Mouse (Mus musculus) ES-E14 (cell line): ENCODE results near the gene Rab33b. TPM values are rescaled to one million over a fixed set of nuclear protein-coding genes. Genes with fewer than 3 reads are reported as not detected.

Experiments used
- DNase-seq: peaks from one replicate; pipeline ENCODE4 v3.0.0-alpha.2; 2013; ENCODE audit warnings: low read depth, low spot score
- H3K27ac ChIP-seq: 2 replicates; pipeline ENCODE4 v1.5.1; 2012; ENCODE audit warnings: low read depth, mild to moderate bottlenecking, low read length, moderate library complexity, mixed read lengths; ENCODE audit not compliant: poor library complexity, insufficient read depth, severe bottlenecking
- H3K36me3 ChIP-seq: 2 replicates; pipeline ENCODE4 v1.6.1; 2012; ENCODE audit warnings: mild to moderate bottlenecking, low read length, moderate library complexity, mixed read lengths; ENCODE audit not compliant: control insufficient read depth, poor library complexity, insufficient read depth, severe bottlenecking
- H3K4me1 ChIP-seq, 2 experiments: fragments of 150-350 bp in 1 of 2; sonication (generic) in 1 of 2; 2 replicates each; pipeline ENCODE4 v1.6.1; 2012; ENCODE audit warnings: low read length in 2 of 2, mild to moderate bottlenecking in 1 of 2, mixed read lengths in 1 of 2; ENCODE audit not compliant: control insufficient read depth in 2 of 2, insufficient read depth in 2 of 2, poor library complexity in 1 of 2
- H3K4me3 ChIP-seq, 2 experiments: fragments of 150-350 bp in 1 of 2; sonication (generic) in 1 of 2; 2 replicates each; pipeline ENCODE4 v1.5.1; 2012; ENCODE audit warnings: low read length in 2 of 2, low read depth in 1 of 2, mild to moderate bottlenecking in 1 of 2, mixed read lengths in 1 of 2; ENCODE audit not compliant: insufficient read depth in 1 of 2, poor library complexity in 1 of 2, severe bottlenecking in 1 of 2
- H3K9ac ChIP-seq: 2 replicates; pipeline ENCODE4 v1.6.1; 2012; ENCODE audit warnings: low read depth, mild to moderate bottlenecking, low read length, mixed read lengths; ENCODE audit not compliant: poor library complexity, insufficient read depth, severe bottlenecking
- H3K9me3 ChIP-seq: fragments of 150-350 bp; sonication (generic); 2 replicates; pipeline ENCODE4 v1.6.1; 2012; ENCODE audit warnings: low read depth, mild to moderate bottlenecking, low read length; ENCODE audit not compliant: control insufficient read depth, insufficient read depth
- CHD2 ChIP-seq: IDR thresholded peaks from 2 replicates; pipeline ENCODE4 v1.6.1; 2014; ENCODE audit warnings: mild to moderate bottlenecking, low read depth, low read length, inconsistent platforms
- HCFC1 ChIP-seq: IDR thresholded peaks from 2 replicates; pipeline ENCODE4 v1.6.1; 2012; ENCODE audit warnings: low read length, inconsistent platforms, borderline replicate concordance; ENCODE audit not compliant: insufficient read depth
- MAFK ChIP-seq: IDR thresholded peaks from 2 replicates; pipeline ENCODE4 v1.6.1; 2014; ENCODE audit warnings: mild to moderate bottlenecking, low read depth, low read length, inconsistent platforms; ENCODE audit not compliant: insufficient read depth
- ZC3H11A ChIP-seq: IDR thresholded peaks from 2 replicates; pipeline ENCODE4 v1.6.1; 2012; ENCODE audit warnings: low read depth, mild to moderate bottlenecking, inconsistent platforms, low read length, borderline replicate concordance
- ZNF384 ChIP-seq: IDR thresholded peaks from 2 replicates; pipeline ENCODE4 v1.6.1; 2012; ENCODE audit warnings: low read depth, low read length, inconsistent platforms
- in situ Hi-C, 2 experiments: fragments of 600-800 bp; cut with MboI; formaldehyde crosslinking; loops; one replicate each; pipeline ENCODE4 v1.15.1; 2025; ENCODE audit warnings: low sequenced_read_pairs in 2 of 2, inconsistent platforms in 1 of 2; ENCODE audit not compliant: unreplicated experiment in 2 of 2
- total RNA-seq: library from RNA; depleted of rRNA; stranded (reverse); fragments of 300-350 nt; gene quantifications from 2 replicates; pipeline ENCODE4 v1.2.3, GENCODE M21; 2012

The Rab33b gene
- total RNA-seq, 1 experiment, result 7.5 TPM

GRCm38 (mm10) chr3:51493272-51493838, 9.6 kb downstream of the Rab33b start:
- in situ Hi-C loops, result loop anchor here in 1 of 2 experiments (25.0 kb wide), 1 partner anchor 744 kb away; no protein-coding TSS in a partner anchor
- no peak for DNase-seq
- Histone ChIP-seq H3K27ac (no peak overlapping the region), H3K9me3 (no peaks in the 10 kb centered on the region), H3K4me1 (peaks cover 0 to 4% of the 10 kb centered on the region in 2 experiments; a peak in 1 of 4 replicates), H3K36me3 (peaks cover 2% of the 10 kb centered on the region; the same call in 1 of the 2 replicates), H3K9ac (no peak overlapping the region), H3K4me3 (no peak overlapping the region)
- TF ChIP-seq MAFK (peak; percentile 61), HCFC1 (no peak)

GRCm38 (mm10) chr3:51494466-51494865, 10.7 kb downstream of the Rab33b start:
- Histone ChIP-seq H3K9ac (no peak overlapping the region), H3K36me3 (peaks cover 2% of the 10 kb centered on the region; the same call in 1 of the 2 replicates), H3K27ac (no peak overlapping the region), H3K9me3 (no peaks in the 10 kb centered on the region), H3K4me1 (peaks cover 0 to 4% of the 10 kb centered on the region in 2 experiments; a peak in 1 of 4 replicates), H3K4me3 (no peak overlapping the region)
- TF ChIP-seq CHD2 (no peak), HCFC1 (no peak), MAFK (no peak), ZNF384 (no peak), ZC3H11A (no peak)
- no peak for DNase-seq
- in situ Hi-C loops, result loop anchor here in 1 of 2 experiments (25.0 kb wide), 1 partner anchor 743 kb away; no protein-coding TSS in a partner anchor

GRCm38 (mm10) chr3:51495646-51496045, 11.9 kb downstream of the Rab33b start:
- no peak overlapping the region for H3K4me3 ChIP-seq
- H3K27ac ChIP-seq, result no peak overlapping the region
- H3K9me3 ChIP-seq, result no peaks in the 10 kb centered on the region
- no peak for DNase-seq
- H3K4me1 ChIP-seq, result peaks cover 0 to 4% of the 10 kb centered on the region in 2 experiments; a peak in 1 of 4 replicates
- in situ Hi-C loops, result loop anchor here in 1 of 2 experiments (25.0 kb wide), 1 partner anchor 742 kb away; no protein-coding TSS in a partner anchor
- H3K36me3 ChIP-seq, result peaks cover 2% of the 10 kb centered on the region; the same call in 1 of the 2 replicates
- TF ChIP-seq MAFK (no peak), CHD2 (no peak), HCFC1 (no peak), ZNF384 (no peak)
- H3K9ac ChIP-seq, result no peak overlapping the region

GRCm38 (mm10) chr3:51497978-51498377, 14.3 kb downstream of the Rab33b start:
- TF ChIP-seq ZNF384, result no peak
- TF ChIP-seq ZC3H11A, result no peak
- TF ChIP-seq HCFC1, result no peak
- no peak for TF ChIP-seq CHD2
- no peak for TF ChIP-seq MAFK
- H3K36me3 ChIP-seq, result peaks cover 2% of the 10 kb centered on the region; the same call in 1 of the 2 replicates
- in situ Hi-C loops, result loop anchor here in 1 of 2 experiments (25.0 kb wide), 1 partner anchor 739 kb away; no protein-coding TSS in a partner anchor
- H3K4me1 ChIP-seq, result peaks cover 0 to 4% of the 10 kb centered on the region in 2 experiments; a peak in 1 of 4 replicates
- no peak overlapping the region for H3K27ac ChIP-seq
- no peak overlapping the region for H3K4me3 ChIP-seq
- H3K9me3 ChIP-seq, result no peaks in the 10 kb centered on the region
- no peak for DNase-seq
- no peak overlapping the region for H3K9ac ChIP-seq
